Mouse (Mus musculus) liver, embryonic 13.5 days (tissue): Measurements from ENCODE around the gene Fam151a. TPM values are rescaled to one million over a fixed set of nuclear protein-coding genes. Genes with fewer than 3 reads are reported as not detected.
"Not testable (repeated sequence)": the region's sequence is repeated elsewhere in the genome, so short reads cannot be mapped to it uniquely, and the experiment has no call there.

Experiments used
- ATAC-seq: fragments of 200-750 bp; cut with Nextera tagmentation; 2 replicates; pipeline ENCODE4 v1.8.0; 2017; ENCODE audit warnings: low read depth, mild to moderate bottlenecking, moderate number of reproducible peaks, moderate library complexity
- DNase-seq: peaks from one replicate; pipeline ENCODE4 v3.0.0; 2022
- H3K27ac ChIP-seq: fragments of 300-500 bp; sonication (generic); 2 replicates; pipeline ENCODE4 v1.5.1; 2015; ENCODE audit warnings: moderate library complexity, mild to moderate bottlenecking, inconsistent platforms
- H3K27me3 ChIP-seq: fragments of 300-500 bp; sonication (generic); 2 replicates; pipeline ENCODE4 v1.6.1; 2015; ENCODE audit warnings: mild to moderate bottlenecking, inconsistent platforms
- H3K36me3 ChIP-seq: fragments of 300-500 bp; sonication (generic); 2 replicates; pipeline ENCODE4 v1.6.1; 2015; ENCODE audit warnings: mild to moderate bottlenecking, inconsistent platforms
- H3K4me1 ChIP-seq: fragments of 300-500 bp; sonication (generic); replicated peaks from 2 replicates; pipeline ENCODE4 v1.6.1; 2015; ENCODE audit warnings: inconsistent platforms
- H3K4me2 ChIP-seq: fragments of 300-500 bp; sonication (generic); 2 replicates; pipeline ENCODE4 v1.6.1; 2015; ENCODE audit warnings: inconsistent platforms, mild to moderate bottlenecking, moderate library complexity
- H3K4me3 ChIP-seq: fragments of 300-500 bp; sonication (generic); replicated peaks from 2 replicates; pipeline ENCODE4 v1.5.1; 2015; ENCODE audit warnings: mild to moderate bottlenecking, inconsistent platforms
- H3K9ac ChIP-seq: fragments of 300-500 bp; sonication (generic); 2 replicates; pipeline ENCODE4 v1.6.1; 2015; ENCODE audit warnings: mild to moderate bottlenecking, inconsistent platforms
- H3K9me3 ChIP-seq: fragments of 300-500 bp; sonication (generic); replicated peaks from 2 replicates; pipeline ENCODE4 v1.6.1; 2016; ENCODE audit warnings: inconsistent platforms
- WGBS: fragments of 180-500 bp; shearing (Covaris S2); methylation state at CpG from one replicate; pipeline ENCODE4 v1.1.7; 2015; ENCODE audit not compliant: insufficient replicate concordance; 5-methylcytosine and 5-hydroxymethylcytosine counted together
- polyA plus RNA-seq: library from polyadenylated mRNA; unstranded; fragments of >200 nt; fragmentation: Nextera tagmentation; extraction: Ambion mirVana; gene quantifications from 2 replicates; pipeline ENCODE4 v1.2.1, GENCODE M21; 2015

Fam151a gene
- polyA plus RNA-seq, 1 experiment from 2014 or later = 0.09 TPM

GRCm38 (mm10) chr4:106720631-106721030 is 13.1 kb upstream of the Fam151a start:
- H3K27ac ChIP-seq = no peak overlapping the region
- H3K36me3 ChIP-seq = no peaks in the 10 kb centered on the region
- no peak overlapping the region for H3K9ac ChIP-seq
- H3K4me2 ChIP-seq = no peak overlapping the region
- H3K4me1 ChIP-seq = no peaks in the 10 kb centered on the region
- no peaks in the 10 kb centered on the region for H3K9me3 ChIP-seq
- no peak for ATAC-seq
- 0 out of 2 replicates have a peak, but pooled peaks cover 3% of the 10 kb centered on the region for H3K27me3 ChIP-seq
- no peak for DNase-seq
- 60% methylated on average over 4 of the region's 4 CpGs for WGBS
- H3K4me3 ChIP-seq = no peak overlapping the region

GRCm38 (mm10) chr4:106730814-106731213 is 2.9 kb upstream of the Fam151a start, which contains the start of gene Mroh7:
Gene Mroh7, minus strand, starts transcription at chr4:106730925.
- DNase-seq (no peak), ATAC-seq (no peak)
- Histone ChIP-seq H3K9ac (no peak within 1 kb of the TSS), H3K27me3 (no peaks in the 10 kb centered on the region), H3K4me2 (no peak within 1 kb of the TSS), H3K4me1 (no peaks in the 10 kb centered on the region), H3K36me3 (no peaks in the 10 kb centered on the region), H3K27ac (no peak within 1 kb of the TSS), H3K9me3 (no peaks in the 10 kb centered on the region), H3K4me3 (no peak within 1 kb of the TSS)
- 65% methylated on average over 7 of the region's 7 CpGs for WGBS

GRCm38 (mm10) chr4:106736884-106737283 is 3.2 kb downstream of the Fam151a start:
- not testable (repeated sequence) for ATAC-seq, DNase-seq, H3K27ac ChIP-seq, H3K4me1 ChIP-seq, H3K4me2 ChIP-seq, H3K9me3 ChIP-seq, H3K9ac ChIP-seq, H3K4me3 ChIP-seq, H3K36me3 ChIP-seq, H3K27me3 ChIP-seq
- 86% methylated on average over 1 of the region's 1 CpGs for WGBS

- ATAC-seq = no peak
- WGBS = 66% methylated on average over 3 of the region's 3 CpGs
Observed at GRCm38 (mm10) chr4:106737904-106738303, 4.2 kb downstream of the Fam151a start.

GRCm38 (mm10) chr4:106745862-106746261 is 12.2 kb downstream of the Fam151a start:
- ATAC-seq (no peak), DNase-seq (no peak)
- Histone ChIP-seq H3K27ac (no peak overlapping the region), H3K4me2 (no peak overlapping the region), H3K9ac (no peak overlapping the region), H3K27me3 (no peaks in the 10 kb centered on the region), H3K4me1 (peaks cover 5% of the 10 kb centered on the region; the same call in 1 of the 2 replicates), H3K4me3 (no peak overlapping the region), H3K36me3 (peaks cover 21% of the 10 kb centered on the region), H3K9me3 (no peaks in the 10 kb centered on the region)
- WGBS = 72% methylated on average over 7 of the region's 7 CpGs

More at GRCm38 (mm10) chr4:106737904-106738303, 4.2 kb downstream of the Fam151a start:
- DNase-seq = no peak
- Histone ChIP-seq H3K27ac (no peak overlapping the region), H3K9ac (no peak overlapping the region), H3K9me3 (no peaks in the 10 kb centered on the region), H3K36me3 (no peaks in the 10 kb centered on the region), H3K4me2 (no peak overlapping the region), H3K4me1 (no peaks in the 10 kb centered on the region), H3K4me3 (no peak overlapping the region), H3K27me3 (no peaks in the 10 kb centered on the region)

GRCm38 (mm10) chr4:106747001-106747580 is 13.4 kb downstream of the Fam151a start:
- H3K27ac ChIP-seq = no peak overlapping the region
- no peaks in the 10 kb centered on the region for H3K9me3 ChIP-seq
- no peaks in the 10 kb centered on the region for H3K27me3 ChIP-seq
- peaks cover 5% of the 10 kb centered on the region; the same call in 1 of the 2 replicates for H3K4me1 ChIP-seq
- WGBS = 77% methylated on average over 1 of the region's 1 CpGs
- peaks cover 21% of the 10 kb centered on the region for H3K36me3 ChIP-seq
- DNase-seq (no peak), ATAC-seq (no peak)
- no peak overlapping the region for H3K4me3 ChIP-seq
- H3K4me2 ChIP-seq = no peak overlapping the region
- no peak overlapping the region for H3K9ac ChIP-seq

GRCm38 (mm10) chr4:106749699-106750098 is 16.0 kb downstream of the Fam151a start:
- Histone ChIP-seq H3K4me1 (peaks cover 5% of the 10 kb centered on the region; the same call in 1 of the 2 replicates), H3K27me3 (no peaks in the 10 kb centered on the region), H3K9me3 (no peaks in the 10 kb centered on the region), H3K9ac (no peak overlapping the region), H3K4me3 (no peak overlapping the region), H3K27ac (no peak overlapping the region), H3K36me3 (peaks cover 26% of the 10 kb centered on the region), H3K4me2 (no peak overlapping the region)
- WGBS = 25% methylated on average over 7 of the region's 7 CpGs
- ATAC-seq (peak; percentile 46), DNase-seq (peak; percentile 33)

GRCm38 (mm10) chr4:106751726-106752125 is 18.0 kb downstream of the Fam151a start:
- H3K36me3 ChIP-seq = peaks cover 37% of the 10 kb centered on the region
- H3K9ac ChIP-seq = no peak overlapping the region
- DNase-seq = no peak
- no peaks in the 10 kb centered on the region for H3K9me3 ChIP-seq
- WGBS = 84% methylated on average over 6 of the region's 6 CpGs
- no peak for ATAC-seq
- peaks cover 5% of the 10 kb centered on the region; the same call in 1 of the 2 replicates for H3K4me1 ChIP-seq
- H3K4me2 ChIP-seq = no peak overlapping the region
- H3K27ac ChIP-seq = no peak overlapping the region
- H3K27me3 ChIP-seq = no peaks in the 10 kb centered on the region
- H3K4me3 ChIP-seq = no peak overlapping the region

GRCm38 (mm10) chr4:106764166-106764565 is 30.5 kb downstream of the Fam151a start:
- H3K4me2 ChIP-seq = no peak overlapping the region
- 0 out of 2 replicates have a peak, but pooled peaks cover 8% of the 10 kb centered on the region for H3K36me3 ChIP-seq
- H3K9ac ChIP-seq = no peak overlapping the region
- WGBS = 81% methylated on average over 7 of the region's 7 CpGs
- H3K9me3 ChIP-seq = no peaks in the 10 kb centered on the region
- no peaks in the 10 kb centered on the region for H3K27me3 ChIP-seq
- H3K4me3 ChIP-seq = no peak overlapping the region
- no peak for ATAC-seq
- no peak overlapping the region for H3K27ac ChIP-seq
- no peaks in the 10 kb centered on the region for H3K4me1 ChIP-seq
- no peak for DNase-seq

- Histone ChIP-seq H3K27me3 (no peaks in the 10 kb centered on the region), H3K4me1 (no peaks in the 10 kb centered on the region), H3K4me2 (no peak overlapping the region), H3K4me3 (no peak overlapping the region), H3K9ac (no peak overlapping the region), H3K27ac (no peak overlapping the region), H3K9me3 (no peaks in the 10 kb centered on the region), H3K36me3 (0 out of 2 replicates have a peak, but pooled peaks cover 13% of the 10 kb centered on the region)
- 72% methylated on average over 2 of the region's 2 CpGs for WGBS
- ATAC-seq (no peak), DNase-seq (no peak)
Observed at GRCm38 (mm10) chr4:106769306-106769705, 35.6 kb downstream of the Fam151a start.

- no peak overlapping the region for H3K4me2 ChIP-seq
- no peaks in the 10 kb centered on the region for H3K9me3 ChIP-seq
- ATAC-seq (no peak), DNase-seq (no peak)
- no peak overlapping the region for H3K4me3 ChIP-seq
- WGBS = 76% methylated on average over 1 of the region's 1 CpGs
- no peak overlapping the region for H3K27ac ChIP-seq
- H3K27me3 ChIP-seq = no peaks in the 10 kb centered on the region
- H3K36me3 ChIP-seq = 0 out of 2 replicates have a peak, but pooled peaks cover 13% of the 10 kb centered on the region
- H3K9ac ChIP-seq = no peak overlapping the region
- H3K4me1 ChIP-seq = no peaks in the 10 kb centered on the region
Observed at GRCm38 (mm10) chr4:106772558-106772957, 38.9 kb downstream of the Fam151a start.

- not testable (repeated sequence) for ATAC-seq
Observed at GRCm38 (mm10) chr4:106775767-106776166, 42.1 kb downstream of the Fam151a start.

More at GRCm38 (mm10) chr4:106775767-106776166, 42.1 kb downstream of the Fam151a start:
- H3K9me3 ChIP-seq, H3K9ac ChIP-seq, H3K4me3 ChIP-seq, H3K27ac ChIP-seq, H3K27me3 ChIP-seq, DNase-seq, H3K4me2 ChIP-seq, H3K36me3 ChIP-seq: not testable (repeated sequence)
- H3K4me1 ChIP-seq = peaks cover 22% of the 10 kb centered on the region
- WGBS = 82% methylated on average over 6 of the region's 6 CpGs
